Mouse (Mus musculus) right cerebral cortex, postnatal 36 days (tissue): ENCODE measurements around the gene Per1.
"Not testable (repeated sequence)": the region's sequence is repeated elsewhere in the genome, so short reads cannot be mapped to it uniquely, and the experiment has no call there.

Source experiments
- DNase-seq, 2 experiments: peaks; one replicate each; pipeline ENCODE4 v3.0.0; 2022; ENCODE audit warnings: low spot score in 2 of 2, mixed read lengths in 1 of 2

The Per1 gene

GRCm38 (mm10) chr11:69080855-69081222 is 14.2 kb upstream of the Per1 start:
- DNase-seq: no peak

GRCm38 (mm10) chr11:69081613-69082012 is 13.4 kb upstream of the Per1 start:
- DNase-seq: no peak

- DNase-seq: no peak
Observed at GRCm38 (mm10) chr11:69085608-69086007, 9.4 kb upstream of the Per1 start.

- peak in 1 of 2 experiments; percentile 82 for DNase-seq
Observed at GRCm38 (mm10) chr11:69086390-69086789, 8.6 kb upstream of the Per1 start.

GRCm38 (mm10) chr11:69087082-69087481 is 7.9 kb upstream of the Per1 start:
- no peak for DNase-seq

GRCm38 (mm10) chr11:69087597-69087996 is 7.4 kb upstream of the Per1 start:
- no peak for DNase-seq

- peak; percentile 90 to 91 for DNase-seq
Observed at GRCm38 (mm10) chr11:69088103-69088855, 6.7 kb upstream of the Per1 start, which contains the start of gene Vamp2. Vamp2 (plus strand) TSS chr11:69088490.

GRCm38 (mm10) chr11:69088856-69089615 is 6.0 kb upstream of the Per1 start:
- no peak for DNase-seq

- no peak for DNase-seq
Observed at GRCm38 (mm10) chr11:69089616-69090290, 5.3 kb upstream of the Per1 start.

GRCm38 (mm10) chr11:69090367-69090766 is 4.7 kb upstream of the Per1 start:
- DNase-seq: no peak

GRCm38 (mm10) chr11:69091566-69092385 is 3.2 kb upstream of the Per1 start:
- no peak for DNase-seq

GRCm38 (mm10) chr11:69092386-69092751 is 2.6 kb upstream of the Per1 start:
- DNase-seq: no peak

- no peak for DNase-seq
Observed at GRCm38 (mm10) chr11:69092871-69093270, 2.1 kb upstream of the Per1 start.

- not testable (repeated sequence) for DNase-seq
Observed at GRCm38 (mm10) chr11:69093856-69094255, 1.2 kb upstream of the Per1 start.

- no peak for DNase-seq
Observed at GRCm38 (mm10) chr11:69095511-69096231, 654 bp downstream of the Per1 start.

- no peak for DNase-seq
Observed at GRCm38 (mm10) chr11:69096360-69096986, 1.5 kb downstream of the Per1 start.

GRCm38 (mm10) chr11:69096987-69097900 is 2.2 kb downstream of the Per1 start:
- peak; percentile 95 for DNase-seq

GRCm38 (mm10) chr11:69098039-69098761 is 3.2 kb downstream of the Per1 start:
- no peak for DNase-seq

- peak; percentile 94 to 96 for DNase-seq
Observed at GRCm38 (mm10) chr11:69098762-69099091, 3.7 kb downstream of the Per1 start.
